Mouse (Mus musculus) MN1 (cell line): ENCODE results near the gene Gm47996.

Experiments
- DNase-seq: peaks from one replicate; pipeline ENCODE4 v3.0.0-alpha.2; 2016; ENCODE audit warnings: low spot score

Gene Gm47996

DNA sequence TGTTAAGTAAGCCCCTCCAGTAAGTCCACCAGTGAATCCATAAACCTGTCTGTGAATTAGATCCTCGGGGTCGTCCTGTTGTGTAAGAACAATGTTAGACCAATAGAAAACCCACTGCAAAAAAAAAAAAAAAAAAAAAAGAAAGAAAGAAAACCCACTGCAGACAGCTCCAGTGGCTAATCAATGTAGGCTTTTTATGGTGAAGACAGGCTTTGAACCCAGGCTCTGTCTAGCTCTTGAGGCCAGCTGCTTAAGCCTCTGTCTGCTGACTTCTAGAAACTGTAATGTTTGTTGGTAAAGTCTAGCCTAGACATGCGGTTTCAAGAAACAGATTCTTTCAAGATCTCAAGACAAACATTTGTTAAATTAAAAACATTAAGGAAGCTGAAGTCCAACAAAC, 40.2 kb downstream of the Gm47996 start:
- no peak for DNase-seq

DNA sequence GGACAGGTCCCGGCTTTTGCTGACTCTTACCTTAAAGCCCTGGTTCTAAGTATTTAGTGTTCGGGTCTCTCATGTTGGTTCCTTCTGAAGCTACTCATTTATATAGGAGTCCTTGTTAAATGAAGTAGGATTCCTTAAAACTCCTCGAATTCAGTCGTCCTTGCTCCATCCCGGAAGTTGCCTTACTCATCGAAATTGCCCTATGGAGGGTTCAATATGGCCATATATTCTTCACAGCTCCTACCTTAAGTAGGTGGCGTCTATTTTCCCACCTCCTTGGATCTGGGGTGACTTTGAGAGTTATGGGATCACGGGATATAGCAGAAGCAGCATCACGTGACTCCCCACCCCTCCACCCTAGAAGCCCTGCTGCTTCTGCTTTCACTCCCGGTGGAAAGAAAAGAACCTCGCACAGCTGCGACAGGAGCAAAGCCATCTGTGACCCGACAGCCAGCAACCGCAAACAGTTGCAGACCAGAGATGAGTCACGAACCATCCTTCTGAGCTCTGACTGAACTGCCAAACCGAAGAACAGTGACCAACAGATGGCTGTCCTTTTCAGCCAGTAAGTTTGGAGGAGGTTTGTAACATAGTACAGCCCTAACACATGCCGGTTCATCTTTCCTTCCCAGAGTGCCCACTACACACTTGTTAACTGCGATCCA, 40.7 kb downstream of the Gm47996 start:
- no peak for DNase-seq

DNA sequence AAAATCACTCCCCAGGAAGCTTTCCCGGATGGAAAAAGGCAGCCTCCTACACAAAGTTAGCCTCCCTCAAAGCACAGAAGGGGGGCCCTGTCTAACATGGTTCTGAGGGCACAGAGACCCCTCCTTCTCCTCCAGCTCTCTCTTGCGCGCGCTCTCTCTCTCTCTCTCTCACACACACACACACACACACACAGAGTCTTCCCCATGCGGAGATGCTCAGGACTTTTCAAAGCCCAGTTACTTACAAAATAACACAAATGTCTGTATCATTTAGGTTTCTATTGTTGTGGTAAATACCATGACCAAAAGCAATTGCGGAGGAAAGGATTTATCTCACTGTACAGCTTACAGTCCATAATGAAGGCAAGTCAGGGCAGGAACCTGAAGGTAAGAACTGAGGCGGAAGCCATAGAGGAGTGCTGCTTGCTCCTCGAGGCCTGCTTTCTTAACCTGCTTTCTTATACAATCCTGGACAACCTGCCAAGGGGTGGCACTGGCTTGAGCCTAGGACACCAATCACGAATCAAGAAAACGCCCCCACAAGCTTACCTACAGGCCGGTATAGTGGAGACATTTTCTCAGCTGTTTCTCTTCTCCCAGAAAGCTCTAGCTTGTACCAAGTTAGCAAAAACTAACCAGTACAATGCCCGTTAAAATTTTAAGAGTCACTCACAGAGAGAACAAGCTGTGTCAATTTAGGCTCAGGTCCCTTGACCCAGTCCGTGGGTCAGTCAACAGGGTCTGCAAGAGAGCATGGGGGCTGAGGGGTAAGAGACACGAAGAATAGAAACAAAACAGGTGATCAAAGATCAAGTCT, 41.5 kb downstream of the Gm47996 start:
- DNase-seq: no peak

DNA sequence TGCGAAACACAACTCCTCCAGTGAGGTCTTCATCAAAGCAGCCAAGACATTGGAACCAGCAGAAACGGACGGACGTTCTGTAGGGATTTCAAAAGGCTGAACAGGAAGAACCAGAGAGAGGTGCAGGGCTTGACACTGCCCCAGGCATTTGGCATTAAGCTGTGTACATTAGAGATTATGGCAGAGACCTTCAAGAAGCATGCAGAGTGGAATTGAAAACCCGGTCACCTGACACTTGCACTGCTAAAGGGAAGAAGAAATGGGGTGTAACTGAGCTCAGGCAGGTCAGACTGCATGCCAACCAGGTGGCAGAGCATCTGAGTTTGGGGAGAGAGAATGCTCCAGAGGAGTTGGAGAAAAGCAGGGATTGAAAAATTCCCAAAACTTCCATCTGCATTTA, 45.5 kb downstream of the Gm47996 start:
- DNase-seq: no peak

DNA sequence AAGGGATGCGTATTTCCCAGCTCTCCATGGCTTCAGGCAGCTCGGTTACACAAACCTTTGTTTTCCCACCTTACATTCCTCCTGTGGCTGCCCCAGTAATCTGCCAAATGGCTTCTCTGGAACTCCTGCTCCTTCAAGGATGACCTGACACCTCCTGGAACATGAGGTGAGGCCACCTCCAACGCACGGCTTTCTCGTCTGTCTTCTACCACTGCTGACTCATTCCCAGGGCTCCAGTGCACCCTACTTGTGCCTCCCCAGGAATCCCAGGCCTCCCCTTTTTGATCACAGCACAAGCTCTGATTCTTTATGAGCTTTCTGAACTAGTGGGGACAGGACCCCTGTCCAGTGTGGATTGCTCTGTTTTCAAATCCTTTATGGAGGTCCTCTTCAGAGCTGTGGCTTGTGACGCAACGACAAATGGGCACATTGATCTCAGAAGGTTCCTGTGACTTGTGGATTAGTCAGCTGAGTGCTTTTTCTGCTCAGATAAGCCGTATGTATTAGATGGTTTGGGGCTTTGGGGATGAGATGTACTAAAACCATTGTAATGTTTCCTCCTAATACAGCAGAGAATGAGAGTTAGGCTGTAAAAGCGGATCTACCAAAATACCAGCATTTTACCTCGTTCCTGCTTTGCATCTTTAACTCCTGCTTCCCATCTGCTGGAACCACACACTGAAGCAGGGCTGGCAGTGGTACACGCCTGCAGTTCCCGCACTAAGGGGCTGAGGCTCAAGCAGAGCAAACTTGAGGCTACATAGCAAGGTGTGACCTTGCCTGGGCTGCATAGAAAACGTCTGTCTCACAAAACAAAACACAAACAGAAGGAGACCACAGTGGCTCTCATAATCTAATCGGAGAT, 48.4 kb downstream of the Gm47996 start:
- no peak for DNase-seq

DNA sequence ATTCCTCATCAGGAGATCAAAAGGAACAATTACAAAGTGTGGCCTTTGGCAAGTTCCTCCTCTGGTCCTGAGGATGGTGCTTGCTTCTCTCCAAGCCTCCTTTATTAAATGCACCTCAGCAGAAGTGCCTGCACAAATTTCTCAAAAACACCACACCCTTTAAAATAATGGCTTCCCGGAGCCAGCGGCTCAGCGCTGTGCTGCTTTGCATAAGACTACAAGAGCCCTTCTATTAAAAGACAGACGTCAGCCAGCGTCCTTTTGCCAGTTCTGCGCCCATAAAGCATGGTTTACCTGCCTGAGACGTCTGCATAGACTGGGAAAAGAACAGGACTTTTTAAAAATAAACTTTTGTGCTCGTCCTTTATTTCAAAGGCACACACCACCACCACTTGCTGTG, 49.1 kb downstream of the Gm47996 start:
- no peak for DNase-seq
